ENCODE assay signal across 23 mouse cellular contexts in genomic region chr12:85447009-85447408, GRCm38 (mm10). TPM values are rescaled to one million over a fixed set of nuclear protein-coding genes. Genes with fewer than 3 reads are reported as not detected.
A peak's percentile ranks its signal among the peaks of the same experiment; 100 is the strongest.
DNase-seq lines count a peak whose midpoint lies in the region; ATAC-seq and TF ChIP-seq lines count a peak whose summit lies in the region.
"Had no signal": no experiment of that assay in that cellular context is flagged by ENCODE, and none has a peak within 500 bp of the region (broad histone marks: within the 10 kb centered on the region; RNA-seq: fewer than 3 reads in every experiment).

No protein-coding gene starts in this region.

- 90% methylated on average over 6 of the region's 6 CpGs for WGBS in midbrain, embryonic 15.5 days

- no peak for TF ChIP-seq CTCF in gastrocnemius, adult 2 months (IDR thresholded peaks at IDR 0.05)

- H3K9ac ChIP-seq in midbrain, embryonic 15.5 days: no peak overlapping the region
- H3K9ac ChIP-seq: embryonic facial prominence, embryonic 12.5 days; forebrain, postnatal 0 days; heart, embryonic 15.5 days; limb, embryonic 12.5 days; liver, embryonic 13.5 days; lung, embryonic 15.5 days; neural tube, embryonic 15.5 days had no signal

- H3K36me3 ChIP-seq in splenic B cell, adult 2 months (ENCODE audit: control insufficient read depth, insufficient read depth, low read length, poor library complexity, severe bottlenecking): no peaks in the 10 kb centered on the region
- no peaks in the 10 kb centered on the region for H3K36me3 ChIP-seq in midbrain, embryonic 15.5 days (replicated peaks)
- H3K36me3 ChIP-seq: embryonic facial prominence, embryonic 12.5 days; G1E; heart, embryonic 15.5 days; limb, embryonic 12.5 days; liver, embryonic 13.5 days; lung, embryonic 15.5 days; neural tube, embryonic 15.5 days had no signal

- H3K27me3 ChIP-seq in splenic B cell, adult 2 months (ENCODE audit: control insufficient read depth, insufficient read depth, low read length, poor library complexity, severe bottlenecking): no peaks in the 10 kb centered on the region
- H3K27me3 ChIP-seq in midbrain, embryonic 15.5 days (replicated peaks): no peaks in the 10 kb centered on the region
- H3K27me3 ChIP-seq: embryonic facial prominence, embryonic 12.5 days; heart, embryonic 15.5 days; limb, embryonic 12.5 days; lung, embryonic 15.5 days; neural tube, embryonic 15.5 days had no signal

- H3K27ac ChIP-seq in gastrocnemius, adult 2 months: peak overlapping the region; percentile 82
- no peak overlapping the region for H3K27ac ChIP-seq in midbrain, embryonic 15.5 days
- H3K27ac ChIP-seq: embryonic facial prominence, embryonic 12.5 days; heart, adult 2 months; heart, embryonic 15.5 days; limb, embryonic 12.5 days; liver, embryonic 13.5 days; lung, embryonic 15.5 days; neural tube, embryonic 15.5 days had no signal

- no peaks in the 10 kb centered on the region for H3K9me3 ChIP-seq in midbrain, embryonic 15.5 days
- H3K9me3 ChIP-seq: embryonic facial prominence, embryonic 12.5 days; G1E; heart, embryonic 15.5 days; limb, embryonic 12.5 days; liver, embryonic 13.5 days; lung, embryonic 15.5 days; megakaryocyte, embryonic 14.5 days; neural tube, embryonic 15.5 days had no signal

- no peak overlapping the region for H3K4me3 ChIP-seq in gastrocnemius, adult 2 months
- H3K4me3 ChIP-seq in midbrain, embryonic 15.5 days: no peak overlapping the region
- H3K4me3 ChIP-seq: embryonic facial prominence, embryonic 12.5 days; heart, adult 2 months; heart, embryonic 15.5 days; limb, embryonic 12.5 days; liver, embryonic 13.5 days; lung, embryonic 15.5 days; megakaryocyte, embryonic 14.5 days; neural tube, embryonic 15.5 days had no signal

- H3K4me1 ChIP-seq in midbrain, embryonic 15.5 days: no peaks in the 10 kb centered on the region

- H3K4me2 ChIP-seq in midbrain, embryonic 15.5 days: no peak overlapping the region
- H3K4me2 ChIP-seq: embryonic facial prominence, embryonic 12.5 days; heart, embryonic 15.5 days; limb, embryonic 12.5 days; liver, embryonic 13.5 days; lung, embryonic 15.5 days; neural tube, embryonic 15.5 days had no signal

- DNase-seq in gastrocnemius, adult 2 months: no peak
- no peak for DNase-seq in gastrocnemius, postnatal 10 days
- peak; percentile 24 for DNase-seq in thymus, postnatal 14 days
- no peak for DNase-seq in thymus, postnatal 25 days
- peak; percentile 85 for DNase-seq in splenic B cell, adult 2 months (ENCODE audit: low read depth, low spot score)
- DNase-seq in cerebellum, adult 9-10 months: no peak
- DNase-seq: adrenal gland, adult 8-10 months; cerebellum, adult 11-12 months; cerebellum, postnatal 36 days; forebrain, postnatal 0 days; heart, adult 2 months; kidney, adult 9 months; liver, embryonic 13.5 days; retina, postnatal 1 day had no signal

- peak; percentile 75 for ATAC-seq in inflammation-experienced regulatory T-cells, adult 6 months
- no peak for ATAC-seq in midbrain, embryonic 15.5 days (replicated peaks)
- ATAC-seq: forebrain, postnatal 0 days had no signal

- intact Hi-C loops in gastrocnemius, adult 2 months (cut with DNase I): loop anchor here (1.0 kb wide), 1 partner anchor 10 kb away; no protein-coding TSS in a partner anchor

RNA-seq across cellular contexts. Expression of gene Fos, which starts 26.7 kb away (rescaled TPM):
- total RNA-seq in gastrocnemius, adult 2 months (2021): 1 to 10 TPM; 3.6 to 8.7 TPM
- 10 to 100 TPM in 1 of 2 experiments, 1 to 10 TPM in 1; 4.3 to 15.2 TPM for total RNA-seq in gastrocnemius, postnatal 10 days (2021)
- polyA plus RNA-seq in inflammation-experienced regulatory T-cells, adult 6 months (2017; shearing (Covaris generic)): 10 to 100 TPM; 11.0 to 84.6 (median 15.2) TPM
- polyA plus RNA-seq in midbrain, embryonic 15.5 days (2015; fragmentation: Nextera tagmentation; extraction: Ambion mirVana): 1.4 and 1.6 TPM in 2 replicates

Comparison
In these comparisons a context has a peak if more than half of its experiments do, and no peak if none do; other contexts are left out.
1. DNase-seq: peak in thymus, postnatal 14 days (single experiment) and splenic B cell, adult 2 months (single experiment); none in gastrocnemius, adult 2 months (single experiment), gastrocnemius, postnatal 10 days (single experiment), thymus, postnatal 25 days (single experiment) and cerebellum, adult 9-10 months (single experiment).